Mouse (Mus musculus) lung, embryonic 14.5 days (tissue): ENCODE measurements around the gene Pik3ap1. TPM values are rescaled to one million over a fixed set of nuclear protein-coding genes. Genes with fewer than 3 reads are reported as not detected.

Source experiments
- ATAC-seq: fragments of 200-750 bp; cut with Nextera tagmentation; 2 replicates; pipeline ENCODE4 v1.8.0; 2017; ENCODE audit warnings: mild to moderate bottlenecking, moderate TSS enrichment, moderate library complexity; ENCODE audit not compliant: insufficient read depth
- DNase-seq: peaks from one replicate; pipeline ENCODE4 v3.0.0-alpha.2; 2015
- H3K27ac ChIP-seq: fragments of 300-500 bp; sonication (generic); 2 replicates; pipeline ENCODE4 v1.5.1; 2014; ENCODE audit warnings: low read depth, mild to moderate bottlenecking, moderate library complexity
- H3K27me3 ChIP-seq: fragments of 300-500 bp; sonication (generic); 2 replicates; pipeline ENCODE4 v1.6.1; 2014; ENCODE audit warnings: low read length, control low read depth; ENCODE audit not compliant: insufficient read depth
- H3K36me3 ChIP-seq: fragments of 300-500 bp; sonication (generic); 2 replicates; pipeline ENCODE4 v1.6.1; 2014; ENCODE audit warnings: control low read depth; ENCODE audit not compliant: insufficient read depth
- H3K4me1 ChIP-seq: fragments of 300-500 bp; sonication (generic); 2 replicates; pipeline ENCODE4 v1.6.1; 2014; ENCODE audit warnings: antibody characterized with exemption, control low read depth; ENCODE audit not compliant: insufficient read depth
- H3K4me2 ChIP-seq: fragments of 300-500 bp; sonication (generic); 2 replicates; pipeline ENCODE4 v1.6.1; 2014; ENCODE audit warnings: mild to moderate bottlenecking
- H3K4me3 ChIP-seq: fragments of 300-500 bp; sonication (generic); 2 replicates; pipeline ENCODE4 v1.5.1; 2014; ENCODE audit warnings: low read depth, low read length
- H3K9ac ChIP-seq: fragments of 300-500 bp; sonication (generic); 2 replicates; pipeline ENCODE4 v1.6.1; 2014
- H3K9me3 ChIP-seq: fragments of 300-500 bp; sonication (generic); 2 replicates; pipeline ENCODE4 v1.6.1; 2016; ENCODE audit warnings: low read depth, low read length, control low read depth
- CTCF ChIP-seq: IDR thresholded peaks from 2 replicates; pipeline ENCODE4 v1.5.1; 2016; ENCODE audit warnings: antibody characterized with exemption, low read depth
- WGBS: fragments of 180-500 bp; shearing (Covaris S2); extraction: QIAGEN DNeasy Blood & Tissue Kit; methylation state at CpG from one replicate; pipeline ENCODE4 v1.1.7; 2014; 5-methylcytosine and 5-hydroxymethylcytosine counted together
- polyA plus RNA-seq: library from polyadenylated mRNA; unstranded; fragments of >200 nt; fragmentation: Nextera tagmentation; extraction: Ambion mirVana; gene quantifications from 2 replicates; pipeline ENCODE4 v1.2.1, GENCODE M21; 2014

Pik3ap1 gene
- polyA plus RNA-seq, 1 experiment from 2014 or later: 2.7 TPM

- H3K4me1 ChIP-seq: no peaks in the 10 kb centered on the region
- 71% methylated on average over 7 of the region's 7 CpGs for whole genome bisulfite sequencing
- H3K27ac ChIP-seq: no peak overlapping the region
- H3K27me3 ChIP-seq: no peaks in the 10 kb centered on the region
- no peak for TF ChIP-seq CTCF
- H3K36me3 ChIP-seq: no peaks in the 10 kb centered on the region
- H3K4me3 ChIP-seq: no peak overlapping the region
- no peak overlapping the region for H3K9ac ChIP-seq
- no peaks in the 10 kb centered on the region for H3K9me3 ChIP-seq
- DNase-seq (no peak), ATAC-seq (no peak)
- no peak overlapping the region for H3K4me2 ChIP-seq
Measured at GRCm38 (mm10) chr19:41330401-41330800, 54.5 kb downstream of the Pik3ap1 start.

DNA sequence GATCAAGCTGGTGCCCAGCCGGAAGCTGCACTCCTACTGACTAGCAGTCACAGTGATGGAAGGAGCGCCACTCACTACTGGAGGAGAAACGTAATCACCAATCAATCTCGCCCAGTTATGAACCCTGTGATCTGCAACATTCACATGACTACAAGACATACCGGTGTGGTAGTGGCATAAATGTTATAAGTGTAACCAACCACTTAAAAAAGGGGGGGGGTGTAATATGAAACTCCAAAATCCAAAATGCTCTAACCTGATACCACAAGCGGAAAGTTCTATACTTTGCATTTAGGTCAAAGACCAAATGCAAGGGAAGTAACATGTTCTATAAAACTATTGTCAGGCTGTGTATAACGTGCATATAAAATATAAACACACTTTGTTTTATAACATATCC, 54.9 kb downstream of the Pik3ap1 start:
- Histone ChIP-seq H3K4me1 (no peaks in the 10 kb centered on the region), H3K4me3 (no peak overlapping the region), H3K27ac (no peak overlapping the region), H3K36me3 (no peaks in the 10 kb centered on the region), H3K9ac (no peak overlapping the region), H3K9me3 (no peaks in the 10 kb centered on the region), H3K4me2 (no peak overlapping the region), H3K27me3 (no peaks in the 10 kb centered on the region)
- DNase-seq (no peak), ATAC-seq (no peak)
- TF ChIP-seq CTCF: no peak
- 93% methylated on average over 7 of the region's 7 CpGs for WGBS

- DNase-seq: no peak
- Histone ChIP-seq H3K9me3 (no peaks in the 10 kb centered on the region), H3K36me3 (no peaks in the 10 kb centered on the region), H3K4me3 (no peak overlapping the region), H3K27ac (no peak overlapping the region), H3K4me2 (no peak overlapping the region), H3K4me1 (no peaks in the 10 kb centered on the region), H3K9ac (no peak overlapping the region), H3K27me3 (no peaks in the 10 kb centered on the region)
- no peak for TF ChIP-seq CTCF
- ATAC-seq: no peak
- WGBS: 63% methylated on average over 9 of the region's 9 CpGs
Measured at GRCm38 (mm10) chr19:41328743-41329142, 56.2 kb downstream of the Pik3ap1 start.

- TF ChIP-seq CTCF: no peak
- H3K4me1 ChIP-seq: no peaks in the 10 kb centered on the region
- no peak overlapping the region for H3K4me3 ChIP-seq
- H3K36me3 ChIP-seq: no peaks in the 10 kb centered on the region
- ATAC-seq: no peak
- DNase-seq: no peak
- no peak overlapping the region for H3K4me2 ChIP-seq
- no peaks in the 10 kb centered on the region for H3K9me3 ChIP-seq
- no peaks in the 10 kb centered on the region for H3K27me3 ChIP-seq
- H3K27ac ChIP-seq: no peak overlapping the region
- H3K9ac ChIP-seq: no peak overlapping the region
Measured at GRCm38 (mm10) chr19:41323813-41324212, 61.1 kb downstream of the Pik3ap1 start.

DNA sequence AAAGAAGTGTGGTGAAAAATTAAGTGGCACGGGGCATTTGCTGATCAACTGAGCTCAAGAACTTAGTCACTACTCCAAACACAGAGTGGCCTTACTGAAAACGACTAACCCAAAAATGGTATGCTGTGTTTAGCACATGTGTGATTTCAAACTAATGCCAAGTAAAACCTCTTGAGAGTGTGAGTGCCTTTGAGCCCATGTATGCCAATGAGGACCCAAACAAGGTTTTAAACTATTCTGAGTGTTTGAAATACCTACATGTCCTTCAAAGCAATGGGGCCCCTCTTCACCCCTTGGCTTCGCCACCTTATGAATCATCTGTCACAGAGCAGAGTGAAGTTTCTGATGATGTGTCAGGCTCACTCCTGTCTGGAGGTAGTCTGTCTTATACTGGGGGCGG, 61.8 kb downstream of the Pik3ap1 start:
- H3K4me3 ChIP-seq: no peak overlapping the region
- H3K9me3 ChIP-seq: no peaks in the 10 kb centered on the region
- ATAC-seq (no peak), DNase-seq (no peak)
- H3K4me1 ChIP-seq: no peaks in the 10 kb centered on the region
- no peak overlapping the region for H3K9ac ChIP-seq
- no peaks in the 10 kb centered on the region for H3K27me3 ChIP-seq
- no peak overlapping the region for H3K27ac ChIP-seq
- TF ChIP-seq CTCF: no peak
- H3K36me3 ChIP-seq: no peaks in the 10 kb centered on the region
- no peak overlapping the region for H3K4me2 ChIP-seq
- 46% methylated on average over 4 of the region's 4 CpGs for WGBS

DNA sequence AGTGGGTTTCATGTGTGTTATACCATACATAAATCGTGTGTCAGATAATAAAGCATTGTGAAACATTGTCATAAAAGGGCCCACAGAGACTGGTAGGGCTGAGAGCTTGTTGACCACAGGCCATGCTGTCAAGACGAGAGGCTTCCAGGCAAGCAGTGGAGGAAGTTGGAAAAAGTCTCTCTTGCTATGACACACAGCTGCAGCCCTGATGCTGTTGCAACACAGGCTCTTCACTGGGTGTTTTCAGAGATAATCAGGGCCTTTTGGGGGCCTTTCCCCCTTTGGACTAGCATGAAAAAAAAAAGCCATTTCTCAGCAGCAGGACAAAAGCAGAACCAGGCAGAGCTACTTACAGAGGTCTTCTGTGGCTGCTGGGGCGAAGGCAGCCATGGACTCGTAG, 63.8 kb downstream of the Pik3ap1 start:
- WGBS: 80% methylated on average over 4 of the region's 4 CpGs
- Histone ChIP-seq H3K27me3 (no peaks in the 10 kb centered on the region), H3K4me1 (no peaks in the 10 kb centered on the region), H3K36me3 (no peaks in the 10 kb centered on the region), H3K27ac (no peak overlapping the region), H3K4me3 (no peak overlapping the region), H3K4me2 (no peak overlapping the region), H3K9ac (no peak overlapping the region), H3K9me3 (no peaks in the 10 kb centered on the region)
- TF ChIP-seq CTCF: no peak
- ATAC-seq (no peak), DNase-seq (no peak)

GRCm38 (mm10) chr19:41317315-41318095, 67.4 kb downstream of the Pik3ap1 start:
- H3K4me3 ChIP-seq: no peak overlapping the region
- H3K36me3 ChIP-seq: no peaks in the 10 kb centered on the region
- no peak overlapping the region for H3K4me2 ChIP-seq
- DNase-seq (peak; percentile 77), ATAC-seq (peak; percentile 47; the same call in 1 of the 2 replicates)
- no peaks in the 10 kb centered on the region for H3K4me1 ChIP-seq
- peak; percentile 80 for TF ChIP-seq CTCF
- H3K27me3 ChIP-seq: no peaks in the 10 kb centered on the region
- no peak overlapping the region for H3K9ac ChIP-seq
- H3K27ac ChIP-seq: no peak overlapping the region
- H3K9me3 ChIP-seq: no peaks in the 10 kb centered on the region
- WGBS: 28% methylated on average over 11 of the region's 11 CpGs
